Mouse (Mus musculus): Measurements from ENCODE around the gene Ap1m2.

GRCm38 (mm10) chr9:21332161-21333061, 20.3 kb upstream of the Ap1m2 start:
- TF ChIP-seq GATA1 (IDR thresholded peaks at IDR 0.05; ENCODE audit: borderline replicate concordance, low read length) (no peak), FLI1 (IDR thresholded peaks at IDR 0.05; ENCODE audit: low read length) (no peak)

All from megakaryocyte, embryonic 14.5 days (primary cell).